Mouse (Mus musculus): Measurements from ENCODE around the gene Cpeb3.
"Not testable (repeated sequence)": the region's sequence is repeated elsewhere in the genome, so short reads cannot be mapped to it uniquely, and the experiment has no call there.

Cpeb3 gene

DNA sequence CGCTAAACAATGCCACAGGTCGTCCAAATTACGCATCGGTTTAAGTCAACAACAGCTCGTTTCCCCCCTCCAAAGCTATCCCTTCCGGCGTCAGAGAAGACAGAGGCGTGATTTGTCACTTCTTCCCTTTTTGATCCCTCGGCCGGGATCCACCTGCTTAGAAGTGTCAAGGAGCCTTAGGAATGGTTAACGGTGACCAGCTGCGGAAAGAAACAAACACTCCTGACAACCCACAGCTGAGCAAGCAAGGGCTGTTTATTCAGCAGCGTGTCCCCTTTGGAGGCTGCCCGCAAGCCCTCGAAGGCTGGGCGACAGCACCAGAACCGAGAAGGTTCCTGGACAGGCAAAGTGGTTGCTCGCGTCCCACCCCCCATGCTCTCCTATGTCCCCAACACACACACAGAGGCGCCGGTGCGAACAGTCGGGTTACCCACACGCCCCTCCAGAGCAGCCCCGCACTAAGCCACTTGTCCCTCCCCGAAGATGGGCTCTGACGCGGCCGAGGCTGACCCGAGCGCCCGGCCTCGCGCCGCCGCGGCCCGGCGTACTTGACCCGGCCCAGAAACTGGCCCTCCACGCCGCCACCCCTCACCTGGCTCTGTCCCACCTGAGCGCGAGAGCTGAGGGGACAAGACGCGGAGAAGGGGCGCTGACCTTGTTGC lies 1.6 kb downstream of the Cpeb3 start:
- DNase-seq = peak in 1 of 2 experiments; percentile 3

GRCm38 (mm10) chr19:37205155-37205554 lies 3.2 kb downstream of the Cpeb3 start:
- DNase-seq = not testable (repeated sequence)

DNA sequence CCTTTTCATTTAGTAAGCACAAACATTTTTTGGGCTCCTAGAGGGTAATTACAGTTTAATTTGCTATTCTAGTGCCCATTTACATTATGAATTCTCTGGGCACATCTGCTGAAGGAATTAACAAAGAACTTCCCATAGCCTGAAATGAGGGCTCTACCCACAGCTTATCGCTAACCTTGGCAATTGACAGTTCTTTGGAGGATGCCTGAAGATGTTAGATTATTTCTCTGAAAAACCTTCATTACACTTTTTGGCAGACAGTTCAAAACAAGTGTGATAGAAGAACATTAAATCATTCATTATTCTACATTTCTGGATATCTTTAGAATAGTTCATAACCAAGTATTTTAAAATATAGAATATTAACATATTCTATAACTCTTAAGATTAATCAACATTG lies 5.0 kb downstream of the Cpeb3 start:
- no peak for DNase-seq

GRCm38 (mm10) chr19:37199889-37200288 lies 8.5 kb downstream of the Cpeb3 start:
- no peak for DNase-seq

GRCm38 (mm10) chr19:37198165-37198880 lies 10.1 kb downstream of the Cpeb3 start:
- no peak for DNase-seq

DNA sequence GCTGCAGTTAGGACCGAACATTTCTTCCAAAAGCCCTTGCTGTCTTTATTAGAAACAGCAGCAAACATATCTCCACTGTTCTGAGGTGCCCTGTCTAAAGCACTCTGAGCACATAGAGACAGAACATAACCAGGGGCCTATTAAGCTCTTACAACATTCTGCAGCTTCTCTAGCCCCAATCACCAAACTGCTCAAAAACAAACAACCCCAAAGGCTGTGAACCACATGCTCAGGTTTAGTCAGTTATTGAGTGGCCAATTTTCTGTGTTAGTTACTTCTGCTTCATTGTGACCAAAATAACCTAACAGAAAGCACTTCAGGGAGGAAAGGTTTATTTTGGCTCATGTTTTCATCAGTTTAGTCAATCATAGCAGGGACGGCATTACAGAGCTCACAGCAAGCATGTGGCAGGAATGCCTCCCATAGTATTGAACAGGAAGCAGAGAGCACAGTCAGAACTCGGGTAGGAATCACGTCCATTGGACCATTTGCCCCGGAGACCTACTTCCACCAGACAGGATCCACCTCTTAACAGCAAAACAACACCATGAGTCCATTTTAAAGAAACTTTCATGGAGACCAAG lies 15.8 kb downstream of the Cpeb3 start:
- no peak for DNase-seq

DNA sequence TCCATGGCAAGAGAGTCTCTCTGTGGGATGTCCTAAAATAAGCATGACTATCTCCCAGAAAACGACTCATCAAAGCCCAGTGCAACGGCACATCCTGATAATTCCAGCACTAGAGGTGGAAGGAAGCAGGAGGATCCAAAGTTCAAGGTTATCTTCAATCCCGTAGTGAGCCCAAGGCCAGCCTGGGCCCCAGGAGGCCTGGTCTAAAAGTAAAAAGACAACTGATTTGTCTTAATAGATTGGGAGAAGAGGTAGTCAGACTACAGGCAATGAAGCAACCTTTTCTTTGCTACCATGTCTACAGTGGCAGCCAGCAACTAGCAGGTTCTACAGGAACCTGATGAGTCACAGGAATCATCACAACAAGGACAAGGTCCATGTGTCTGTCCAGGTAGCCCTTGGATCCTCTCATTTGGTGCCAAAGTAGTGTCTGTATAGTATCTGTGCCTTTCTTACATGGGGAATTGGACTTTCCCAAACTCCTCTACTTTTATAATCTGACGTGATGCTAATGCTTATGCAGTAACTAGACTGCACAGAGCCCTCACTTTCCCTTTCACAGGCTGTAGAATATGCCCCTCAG lies 19.9 kb downstream of the Cpeb3 start:
- no peak for DNase-seq

GRCm38 (mm10) chr19:37177819-37178708 lies 30.3 kb downstream of the Cpeb3 start:
- no peak for DNase-seq

DNA sequence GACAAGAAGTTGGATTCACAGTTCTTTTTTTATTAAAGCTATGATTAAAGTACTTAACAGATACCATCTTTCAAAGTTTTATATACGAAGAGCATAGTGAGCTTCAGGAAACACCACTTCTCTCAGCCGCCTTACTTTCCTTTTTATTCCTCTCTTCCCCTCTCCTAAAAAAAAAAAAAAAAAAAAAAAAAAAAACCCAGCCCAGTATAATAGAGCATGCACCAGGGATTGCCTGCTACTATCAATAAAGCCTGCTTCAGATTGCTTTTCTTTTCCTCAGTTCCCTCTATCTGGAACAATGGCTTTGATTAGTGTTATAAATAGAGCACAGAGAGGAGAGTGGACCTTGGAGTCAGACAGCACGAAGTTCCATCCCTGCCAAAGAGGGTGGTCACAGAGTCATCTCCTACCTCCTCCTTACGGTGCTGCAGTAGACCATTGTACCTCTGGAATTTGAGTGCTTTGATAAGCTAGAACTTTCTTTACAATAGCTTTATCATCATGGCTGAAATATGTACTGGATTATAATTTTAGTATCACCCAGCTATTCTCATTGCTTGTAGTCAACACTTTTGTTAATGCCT lies 31.4 kb downstream of the Cpeb3 start:
- DNase-seq = no peak

DNA sequence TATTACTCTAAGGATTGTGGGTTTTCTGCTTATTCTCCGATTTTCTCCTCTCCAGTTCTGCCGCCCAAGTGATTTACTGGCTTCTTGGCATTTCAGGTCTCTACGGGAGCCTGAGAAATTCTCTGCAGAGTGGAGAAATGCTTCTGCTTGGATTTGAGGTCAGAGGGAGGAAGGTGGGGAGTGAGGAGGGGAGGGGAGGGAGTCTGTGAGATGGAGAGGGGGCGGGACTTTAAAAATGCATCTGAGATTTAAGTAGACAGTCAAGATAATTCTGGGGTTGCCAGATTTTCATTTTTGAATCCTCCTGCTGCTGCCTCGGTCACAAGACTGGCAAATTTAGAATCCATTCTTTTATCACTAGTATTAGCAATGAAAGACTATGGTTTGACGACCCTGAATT lies 32.5 kb downstream of the Cpeb3 start:
- no peak for DNase-seq

DNA sequence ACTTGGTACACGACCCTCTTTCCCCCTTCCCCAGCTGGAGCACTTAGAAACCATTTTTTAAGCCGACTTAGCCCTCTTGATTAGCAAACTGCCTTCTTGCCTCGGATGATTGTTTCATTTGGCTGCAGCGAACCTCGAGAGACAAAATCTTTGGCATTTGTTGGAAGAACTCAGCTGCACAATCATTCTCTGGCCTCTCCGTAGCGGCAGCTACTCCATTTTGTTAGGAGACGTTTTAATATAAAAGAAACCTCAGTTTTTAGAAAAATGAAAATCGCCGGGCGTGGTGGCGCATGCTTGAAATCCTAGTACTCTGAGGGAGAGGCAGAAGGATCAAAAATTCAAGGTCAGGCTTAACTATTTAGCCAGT lies 33.0 kb downstream of the Cpeb3 start:
- no peak for DNase-seq

- DNase-seq = peak; percentile 10 to 15
Measured at GRCm38 (mm10) chr19:37174716-37175435, 33.5 kb downstream of the Cpeb3 start.

DNA sequence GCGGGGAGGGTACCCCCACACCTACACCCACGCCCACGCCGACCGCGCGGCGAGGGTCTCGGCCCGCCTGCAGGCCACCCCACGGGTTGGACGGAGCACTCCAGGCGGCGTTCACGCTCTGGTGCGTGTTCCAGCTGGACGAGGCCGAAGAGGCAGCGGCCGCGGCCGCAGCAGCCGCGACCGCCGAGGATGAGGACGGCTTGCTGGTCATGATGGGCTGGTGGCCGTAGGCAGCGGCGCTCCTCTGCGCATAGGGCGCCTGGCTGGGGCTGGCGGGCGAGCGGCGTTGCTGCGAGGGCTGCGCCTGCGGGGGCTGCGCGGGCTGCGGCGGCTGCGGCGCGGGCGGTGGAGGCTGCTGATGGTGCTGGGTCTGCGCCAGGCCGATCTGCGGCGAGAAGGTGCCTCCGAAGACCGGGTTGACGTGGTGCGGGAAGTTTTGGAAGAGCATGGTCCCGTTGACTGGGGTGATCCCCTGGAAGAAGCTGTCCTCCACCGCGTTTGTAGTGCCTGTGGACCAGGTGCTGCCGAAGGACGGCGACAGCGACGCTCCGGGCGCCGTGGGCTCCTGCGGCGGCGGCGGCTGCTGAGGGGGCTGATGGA lies 34.2 kb downstream of the Cpeb3 start:
- DNase-seq = peak; percentile 3

DNA sequence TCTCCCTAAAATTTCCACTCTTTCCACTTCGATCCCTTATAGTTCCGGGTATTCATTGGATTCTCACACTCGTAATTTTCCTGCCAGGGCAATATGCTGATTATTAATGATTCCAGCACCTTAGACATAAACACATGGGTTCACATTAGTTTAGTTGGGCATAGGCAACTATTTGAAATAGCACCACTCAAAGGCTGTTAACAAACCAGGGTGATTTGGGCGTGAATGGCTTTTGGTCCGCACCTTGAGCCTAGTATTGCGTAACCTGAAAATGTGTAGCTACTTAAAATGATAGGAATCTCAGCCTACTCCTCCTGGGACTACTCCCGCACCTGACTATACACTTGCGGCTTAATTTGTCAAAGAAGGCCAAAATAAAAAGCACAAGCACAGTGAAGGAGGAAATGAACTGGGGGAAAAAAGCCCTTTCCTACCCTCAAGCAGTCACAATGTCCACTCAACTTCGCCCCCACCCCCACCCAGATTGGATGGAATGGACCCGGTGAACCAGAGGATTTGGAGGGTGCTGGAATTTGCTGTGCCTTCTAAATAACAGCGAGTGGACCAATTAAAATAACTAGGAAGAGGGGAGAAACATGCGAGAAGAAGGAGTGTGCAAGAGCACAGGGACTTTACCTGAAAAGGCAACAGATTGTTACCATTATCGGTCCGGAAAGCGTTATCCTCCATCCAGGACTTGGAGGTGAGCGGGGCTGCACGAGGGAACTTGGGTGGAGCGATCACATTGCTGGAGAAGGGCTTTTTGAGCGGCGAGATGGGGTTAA lies 34.9 kb downstream of the Cpeb3 start:
- no peak for DNase-seq

DNA sequence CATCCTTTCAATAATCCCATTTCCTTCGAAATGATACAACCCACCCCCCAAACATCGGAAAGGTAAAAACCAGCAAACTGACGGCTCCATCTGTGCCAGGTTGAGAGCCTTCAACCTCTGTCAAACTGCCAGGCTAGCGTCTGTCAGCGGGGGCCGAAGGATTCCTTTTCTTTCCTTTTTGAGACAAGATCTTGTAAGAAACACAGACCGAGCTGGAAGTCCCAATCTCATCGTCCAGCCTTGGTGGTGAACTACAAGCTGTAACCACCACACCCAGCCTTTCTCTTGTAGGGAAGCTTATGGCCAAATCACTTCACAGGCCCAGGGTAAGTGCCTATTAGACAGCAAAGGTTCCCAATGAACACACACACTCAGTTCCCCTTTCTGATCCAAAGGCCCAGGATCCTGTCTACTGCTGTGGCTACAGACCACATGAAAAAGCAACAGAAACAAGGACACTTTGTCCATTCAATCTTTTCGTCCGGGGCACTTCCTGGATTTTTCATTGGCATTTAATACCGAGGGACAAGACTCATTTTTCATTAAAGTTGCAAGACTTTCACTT lies 35.8 kb downstream of the Cpeb3 start:
- no peak for DNase-seq

- DNase-seq = no peak
Measured at GRCm38 (mm10) chr19:37172096-37172495, 36.3 kb downstream of the Cpeb3 start.

- no peak for DNase-seq
Measured at GRCm38 (mm10) chr19:37156770-37157336, 51.5 kb downstream of the Cpeb3 start.

DNA sequence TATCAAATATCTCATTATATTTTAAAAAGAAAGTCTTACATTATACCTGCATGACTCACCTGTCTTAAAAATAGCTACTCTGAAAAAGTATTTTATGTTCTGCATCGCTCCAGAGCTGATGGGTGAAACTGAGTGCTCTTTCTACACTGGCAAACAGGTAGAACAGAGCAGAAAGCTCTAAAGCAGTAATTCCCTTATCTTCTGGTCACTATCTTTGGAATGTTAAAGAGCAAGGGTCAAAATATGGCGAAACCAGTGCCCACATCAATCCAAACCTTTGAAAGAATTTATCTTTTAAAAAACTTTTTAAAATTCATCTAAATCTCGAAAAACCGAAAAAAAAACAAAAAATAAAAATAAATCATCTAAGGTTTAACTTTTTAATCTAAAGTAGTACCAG lies 52.4 kb downstream of the Cpeb3 start:
- no peak for DNase-seq

GRCm38 (mm10) chr19:37147145-37147544 lies 61.3 kb downstream of the Cpeb3 start:
- DNase-seq = peak in 1 of 2 experiments; percentile 1

DNA sequence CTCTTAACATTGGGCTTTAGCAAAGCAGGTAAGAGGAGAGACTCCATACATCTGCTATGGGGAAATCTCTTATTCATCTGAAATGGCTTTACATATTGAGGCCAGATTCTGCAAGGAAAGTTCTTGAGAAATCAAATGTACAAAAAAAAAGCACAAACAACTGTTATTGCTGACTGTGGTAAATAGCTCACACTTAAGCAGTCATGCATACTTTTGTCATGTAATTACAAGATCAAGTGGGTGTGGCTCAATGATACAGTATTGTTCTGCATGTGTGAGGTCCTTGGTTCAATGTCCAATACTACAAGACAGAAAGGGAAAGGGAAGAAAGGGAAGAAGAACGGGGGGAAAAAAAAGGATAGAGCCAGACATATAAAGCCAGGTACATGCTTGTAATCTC lies 62.6 kb downstream of the Cpeb3 start:
- no peak for DNase-seq

Measured in thymus, postnatal 36 days (tissue).